Mouse (Mus musculus) testis, adult 2 months (tissue): ENCODE data around the gene Kcnk5. TPM values are rescaled to one million over a fixed set of nuclear protein-coding genes. Genes with fewer than 3 reads are reported as not detected.

Experiments used
- H3K27ac ChIP-seq: fragments of 200-500 bp; 2 replicates; pipeline ENCODE4 v1.5.1; 2012; ENCODE audit warnings: low read depth, low read length; ENCODE audit not compliant: control insufficient read depth, insufficient read depth
- H3K27me3 ChIP-seq: fragments of 200-500 bp; 2 replicates; pipeline ENCODE4 v1.6.1; 2012; ENCODE audit warnings: mild to moderate bottlenecking, low read length, moderate library complexity; ENCODE audit not compliant: control insufficient read depth, insufficient read depth
- H3K36me3 ChIP-seq: fragments of 200-500 bp; 2 replicates; pipeline ENCODE4 v1.6.1; 2012; ENCODE audit warnings: mild to moderate bottlenecking, low read length; ENCODE audit not compliant: control insufficient read depth, insufficient read depth
- H3K4me1 ChIP-seq: fragments of 200-500 bp; 2 replicates; pipeline ENCODE4 v1.6.1; 2012; ENCODE audit warnings: low read length; ENCODE audit not compliant: control insufficient read depth, insufficient read depth
- H3K4me3 ChIP-seq: fragments of 200-500 bp; 2 replicates; pipeline ENCODE4 v1.5.1; 2012; ENCODE audit warnings: low read depth, mild to moderate bottlenecking, low read length, moderate library complexity, mixed read lengths; ENCODE audit not compliant: control insufficient read depth
- CTCF ChIP-seq: fragments of 200-500 bp; IDR thresholded peaks from 2 replicates; pipeline ENCODE4 v1.5.1; 2012; ENCODE audit warnings: low read depth, mild to moderate bottlenecking, inconsistent platforms, low read length, moderate library complexity; ENCODE audit not compliant: control insufficient read depth, insufficient read depth, insufficient replicate concordance
- POLR2A ChIP-seq: fragments of 200-500 bp; IDR thresholded peaks from 2 replicates; pipeline ENCODE4 v1.6.1; 2012; ENCODE audit warnings: low read depth, mild to moderate bottlenecking, inconsistent platforms, low read length, moderate library complexity; ENCODE audit not compliant: control insufficient read depth
- polyA plus RNA-seq: library from polyadenylated mRNA; depleted of rRNA; stranded (reverse); fragments of >200 nt; gene quantifications from 2 replicates; pipeline ENCODE4 v1.2.3, GENCODE M21; 2012

Kcnk5 gene
- polyA plus RNA-seq, 1 experiment: 11.8 TPM

DNA sequence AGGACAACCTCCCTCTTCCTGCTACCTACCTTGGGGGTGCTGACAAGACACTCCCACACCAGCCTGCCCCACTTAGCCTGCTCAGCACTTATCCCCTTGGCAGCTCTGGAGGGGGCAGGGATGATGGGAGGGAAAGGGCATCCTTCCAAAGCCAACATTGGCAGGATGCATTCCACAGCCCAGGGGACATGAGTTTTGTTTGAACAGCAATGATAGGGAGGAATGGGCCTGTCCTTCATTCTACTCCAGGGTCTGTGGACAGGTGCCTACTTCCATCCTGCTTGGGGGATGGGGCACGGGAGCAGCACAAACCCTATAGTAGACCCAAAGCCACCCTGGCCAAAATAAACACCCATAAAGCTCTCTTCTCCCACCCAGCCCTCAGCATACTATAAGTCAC lies 16.2 kb downstream of the Kcnk5 start:
- TF ChIP-seq POLR2A (no peak), CTCF (no peak)
- no peaks in the 10 kb centered on the region for H3K4me1 ChIP-seq
- no peaks in the 10 kb centered on the region for H3K27me3 ChIP-seq
- no peak overlapping the region for H3K4me3 ChIP-seq
- H3K27ac ChIP-seq: no peak overlapping the region
- no peaks in the 10 kb centered on the region for H3K36me3 ChIP-seq

DNA sequence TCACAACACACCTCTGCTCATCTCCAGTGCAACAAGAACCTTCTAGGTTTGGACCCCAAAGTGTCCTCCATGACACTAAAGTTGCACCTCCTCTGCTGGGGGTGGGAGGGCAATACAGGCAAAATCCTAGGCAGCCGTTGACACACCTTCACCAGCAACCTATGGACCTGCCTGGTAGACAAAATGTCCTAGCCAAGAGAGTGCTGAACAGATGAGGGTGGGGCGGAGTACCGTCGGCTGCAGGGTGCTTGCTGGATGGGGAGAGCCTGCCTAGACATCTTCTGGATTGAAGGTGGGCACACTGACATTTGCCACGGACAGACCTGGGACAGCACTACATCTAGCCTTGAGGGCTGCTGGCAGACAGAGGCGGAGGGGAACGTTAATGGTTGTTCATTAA lies 17.2 kb downstream of the Kcnk5 start:
- H3K27me3 ChIP-seq: no peaks in the 10 kb centered on the region
- H3K4me1 ChIP-seq: no peaks in the 10 kb centered on the region
- TF ChIP-seq CTCF (no peak), POLR2A (no peak)
- H3K4me3 ChIP-seq: no peak overlapping the region
- H3K36me3 ChIP-seq: no peaks in the 10 kb centered on the region
- no peak overlapping the region for H3K27ac ChIP-seq

DNA sequence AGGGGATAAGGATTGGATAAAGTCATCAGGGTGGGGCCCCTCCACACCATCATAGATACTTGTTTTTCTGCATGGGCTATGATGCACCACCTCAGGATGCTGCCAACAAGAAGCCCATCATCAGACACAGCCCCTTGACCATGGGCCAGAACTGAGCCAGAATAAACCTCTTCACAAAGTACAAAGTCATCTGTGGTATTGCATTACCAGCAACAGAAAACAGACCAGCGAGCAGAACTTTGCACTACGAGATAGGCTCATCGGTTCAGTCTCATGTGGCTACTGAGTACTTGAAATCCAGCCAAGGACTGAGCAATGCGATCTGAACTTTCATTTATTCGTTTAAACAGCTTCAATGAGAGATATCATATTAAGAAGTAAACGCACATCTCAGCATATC lies 18.9 kb downstream of the Kcnk5 start:
- Histone ChIP-seq H3K27me3 (no peaks in the 10 kb centered on the region), H3K36me3 (no peaks in the 10 kb centered on the region), H3K4me1 (peaks cover 2% of the 10 kb centered on the region; the same call in 1 of the 2 replicates), H3K27ac (no peak overlapping the region), H3K4me3 (no peak overlapping the region)
- TF ChIP-seq CTCF: no peak
- no peak for TF ChIP-seq POLR2A

DNA sequence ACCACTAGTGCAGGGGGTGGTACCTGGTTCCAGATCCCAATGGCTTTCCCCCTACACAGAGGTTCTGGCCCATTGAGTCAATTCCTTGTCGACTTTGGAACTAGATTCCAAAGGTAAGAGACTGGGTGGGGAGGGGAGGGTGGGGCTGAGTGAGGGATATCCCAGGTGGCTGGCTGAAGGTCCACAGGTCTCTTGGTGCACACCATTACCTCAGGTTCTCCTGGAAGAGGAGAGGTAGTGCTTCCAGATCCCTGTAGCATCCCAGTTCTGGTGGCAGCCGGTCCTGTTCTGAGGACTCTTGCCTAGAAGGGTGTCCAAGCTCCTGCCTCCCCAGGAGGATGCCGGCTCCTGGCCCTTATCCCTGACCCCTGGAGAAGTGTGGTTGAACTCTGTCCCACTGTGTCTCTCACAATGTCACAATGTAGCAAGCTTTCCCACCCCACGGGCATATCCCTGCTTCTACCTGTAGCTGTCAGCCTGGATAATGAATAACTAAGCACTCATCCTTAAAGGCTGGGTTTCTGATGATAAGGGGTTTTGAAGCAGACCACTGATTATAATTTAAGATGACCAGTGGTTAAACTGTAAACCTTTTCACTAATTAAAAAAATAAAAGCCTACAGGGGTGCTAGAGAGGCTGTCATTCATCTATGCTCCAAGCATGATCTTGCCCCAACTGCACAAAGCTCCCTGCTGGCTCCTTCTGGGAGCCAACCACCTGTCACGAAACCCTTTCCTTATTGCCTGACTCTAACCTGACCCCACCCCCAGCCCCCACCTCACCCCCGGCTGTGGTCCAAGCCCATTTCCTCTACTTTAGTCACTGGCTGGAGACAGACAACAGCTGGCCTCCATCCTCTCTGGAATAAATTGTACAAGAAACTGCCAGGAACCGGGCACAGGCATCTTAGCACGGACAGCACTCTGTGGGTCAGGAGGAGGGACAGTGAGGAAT lies 22.6 kb downstream of the Kcnk5 start:
- Histone ChIP-seq H3K27me3 (no peaks in the 10 kb centered on the region), H3K4me1 (peaks cover 2% of the 10 kb centered on the region; the same call in 1 of the 2 replicates), H3K36me3 (no peaks in the 10 kb centered on the region), H3K4me3 (no peak overlapping the region), H3K27ac (no peak overlapping the region)
- no peak for TF ChIP-seq CTCF
- TF ChIP-seq POLR2A: no peak

DNA sequence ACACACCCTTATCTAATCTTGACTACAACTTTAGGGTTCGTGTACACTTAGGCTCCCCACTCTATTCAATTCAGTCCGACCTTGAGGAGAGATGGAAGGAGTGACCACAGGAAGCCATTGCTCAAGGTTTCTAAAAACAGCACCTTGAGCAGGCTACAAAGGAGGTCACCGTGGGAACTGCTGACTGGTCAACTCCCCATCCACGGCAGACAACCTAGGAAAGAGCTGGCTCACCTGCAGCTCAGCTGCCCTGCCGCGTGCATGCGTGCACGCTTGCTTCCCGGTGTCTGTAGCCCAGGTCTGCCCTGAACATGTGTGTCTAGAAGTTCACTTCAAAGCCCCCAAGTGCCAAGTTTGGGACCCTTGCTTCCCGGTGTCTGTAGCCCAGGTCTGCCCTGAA lies 24.0 kb downstream of the Kcnk5 start:
- Histone ChIP-seq H3K27ac (no peak overlapping the region), H3K4me1 (peaks cover 2% of the 10 kb centered on the region; the same call in 1 of the 2 replicates), H3K4me3 (no peak overlapping the region), H3K27me3 (no peaks in the 10 kb centered on the region), H3K36me3 (no peaks in the 10 kb centered on the region)
- TF ChIP-seq POLR2A: no peak
- TF ChIP-seq CTCF: no peak

DNA sequence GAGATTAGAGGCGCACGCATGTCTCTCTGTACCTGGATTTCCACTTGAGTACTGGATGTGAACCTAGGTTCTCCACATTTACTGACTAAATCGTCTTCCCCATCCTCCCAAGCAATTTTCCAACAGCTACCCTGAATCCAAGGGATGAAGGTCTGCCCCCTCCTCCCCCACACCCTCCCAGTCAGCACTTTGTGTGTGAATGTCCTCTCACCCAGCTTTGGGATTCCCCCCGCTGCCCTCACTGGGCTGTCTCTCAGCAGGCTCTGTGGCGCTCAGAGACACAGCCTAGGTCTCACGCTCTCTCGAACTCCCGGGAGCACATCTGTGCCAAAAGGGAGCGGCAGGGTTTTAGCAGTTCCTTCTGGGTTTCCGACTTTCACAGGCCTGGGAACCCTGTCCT lies 25.9 kb downstream of the Kcnk5 start:
- no peak overlapping the region for H3K27ac ChIP-seq
- H3K4me1 ChIP-seq: peaks cover 2% of the 10 kb centered on the region; the same call in 1 of the 2 replicates
- no peak for TF ChIP-seq POLR2A
- TF ChIP-seq CTCF: no peak
- no peaks in the 10 kb centered on the region for H3K36me3 ChIP-seq
- H3K4me3 ChIP-seq: no peak overlapping the region
- H3K27me3 ChIP-seq: no peaks in the 10 kb centered on the region

DNA sequence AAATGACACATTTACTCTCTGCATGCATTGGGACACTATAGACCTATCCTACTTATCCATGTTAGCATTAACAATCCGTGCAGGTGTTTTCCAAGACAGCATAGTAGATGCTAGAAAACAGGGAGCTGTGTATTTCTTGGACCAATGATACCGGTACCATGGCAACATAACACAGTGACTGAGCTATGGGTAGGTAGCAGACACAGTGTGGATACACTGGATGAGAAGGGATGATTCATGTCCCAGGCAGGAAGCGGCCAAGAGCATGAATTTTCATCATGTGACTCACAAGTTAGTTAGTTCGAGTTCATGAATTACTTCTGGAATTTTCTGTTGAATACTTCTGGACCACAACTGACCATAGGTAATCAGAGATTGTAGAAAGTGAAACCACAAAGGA lies 26.7 kb downstream of the Kcnk5 start:
- Histone ChIP-seq H3K27me3 (no peaks in the 10 kb centered on the region), H3K36me3 (no peaks in the 10 kb centered on the region), H3K4me1 (peaks cover 2% of the 10 kb centered on the region; the same call in 1 of the 2 replicates), H3K27ac (no peak overlapping the region), H3K4me3 (no peak overlapping the region)
- TF ChIP-seq CTCF: no peak
- no peak for TF ChIP-seq POLR2A
